ENCODE assay signal across 16 mouse cellular contexts in genomic region chr10:117593857-117594256, GRCm38 (mm10).
"Had no signal": no experiment of that assay in that cellular context is flagged by ENCODE, and none has a peak within 500 bp of the region (broad histone marks: within the 10 kb centered on the region; RNA-seq: fewer than 3 reads in every experiment).

No protein-coding gene starts in this region.

- H3K27ac ChIP-seq: neural tube, embryonic 12.5 days; neural tube, embryonic 13.5 days; neural tube, embryonic 15.5 days; stomach, embryonic 15.5 days; stomach, postnatal 0 days had no signal

- DNase-seq: retina, postnatal 1 day; right cerebral cortex, adult 18-20 months; right cerebral cortex, postnatal 14 days; right cerebral cortex, postnatal 25 days; right cerebral cortex, postnatal 4 days; thymus, adult 18-20 months; thymus, adult 2 months; thymus, postnatal 14 days; thymus, postnatal 25 days; thymus, postnatal 36 days; thymus, postnatal 4 days had no signal

- H3K27me3 ChIP-seq: neural tube, embryonic 12.5 days; neural tube, embryonic 13.5 days; neural tube, embryonic 15.5 days; stomach, embryonic 15.5 days had no signal

- H3K4me1 ChIP-seq: neural tube, embryonic 12.5 days; neural tube, embryonic 13.5 days; neural tube, embryonic 15.5 days; stomach, embryonic 15.5 days had no signal

- H3K9ac ChIP-seq: neural tube, embryonic 12.5 days; neural tube, embryonic 13.5 days; neural tube, embryonic 15.5 days; stomach, embryonic 15.5 days had no signal

- H3K9me3 ChIP-seq: neural tube, embryonic 12.5 days; neural tube, embryonic 13.5 days; neural tube, embryonic 15.5 days; stomach, embryonic 15.5 days had no signal

- H3K4me3 ChIP-seq: neural tube, embryonic 12.5 days; neural tube, embryonic 13.5 days; neural tube, embryonic 15.5 days; stomach, embryonic 15.5 days had no signal

- H3K4me2 ChIP-seq: neural tube, embryonic 12.5 days; neural tube, embryonic 13.5 days; neural tube, embryonic 15.5 days; stomach, embryonic 15.5 days had no signal

- H3K36me3 ChIP-seq: neural tube, embryonic 12.5 days; neural tube, embryonic 13.5 days; neural tube, embryonic 15.5 days; stomach, embryonic 15.5 days had no signal
